Mouse (Mus musculus): ENCODE measurements around the gene Speer2.

Speer2 gene

DNA sequence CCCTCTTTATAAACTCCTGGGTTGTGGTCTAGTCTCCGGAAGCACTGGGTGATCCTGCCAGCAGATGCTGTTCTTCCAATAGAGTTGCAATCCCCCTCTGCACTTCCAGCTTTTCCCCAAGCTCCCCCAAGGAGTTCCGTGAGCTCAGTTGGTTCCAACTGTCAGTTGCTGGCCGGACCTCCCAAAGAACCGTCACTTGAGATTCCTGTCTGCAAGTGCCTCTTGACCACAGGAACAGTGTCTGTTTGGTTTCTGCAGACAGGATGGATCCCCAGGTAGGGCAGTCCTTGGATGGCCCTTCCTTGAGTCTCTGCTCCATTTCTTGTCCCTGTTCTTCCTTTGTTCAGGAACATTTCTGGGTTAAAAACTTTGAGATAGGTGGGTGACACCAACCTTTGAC, at the start of gene Speer2:
Gene Speer2, minus strand, starts transcription at position 101 of the 400 bp plus-strand sequence.
- DNase-seq (ENCODE audit: low read depth, low spot score) = no peak

GRCm38 (mm10) chr16:69904303-69904702, 40.8 kb upstream of the Speer2 start:
- DNase-seq (ENCODE audit: low read depth, low spot score) = no peak

GRCm38 (mm10) chr16:69880712-69881111, 17.2 kb upstream of the Speer2 start:
- DNase-seq (ENCODE audit: low read depth, low spot score) = no peak

DNA sequence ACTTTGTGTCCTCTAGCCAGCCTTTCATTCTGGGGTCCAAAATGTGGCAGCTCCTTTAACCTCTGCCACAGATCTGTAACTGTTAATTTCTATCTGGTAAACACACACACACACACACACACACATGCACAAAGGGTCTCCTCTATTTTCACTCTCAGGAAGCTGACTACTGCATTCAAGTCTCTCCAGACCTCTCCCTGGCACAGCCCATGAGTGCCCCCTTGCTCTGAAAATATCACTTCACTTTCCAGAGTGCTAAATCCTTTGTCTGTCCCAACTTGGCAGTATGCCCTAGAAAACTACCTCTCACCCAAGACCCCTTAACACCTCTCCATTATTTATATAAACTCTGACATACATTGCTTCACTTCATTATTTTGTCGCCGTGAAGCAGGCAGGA, 26.9 kb downstream of the Speer2 start:
- no peak for DNase-seq (ENCODE audit: low read depth, low spot score)

GRCm38 (mm10) chr16:69813652-69814051, 49.9 kb downstream of the Speer2 start:
- no peak for DNase-seq (ENCODE audit: low read depth, low spot score)
